Mouse (Mus musculus) lung, adult 2 months (tissue): Measurements from ENCODE around the gene 4930474N05Rik.

ENCODE experiments used
- CTCF ChIP-seq: fragments of 200-500 bp; IDR thresholded peaks from 2 replicates; pipeline ENCODE4 v1.5.1; 2011; ENCODE audit warnings: mild to moderate bottlenecking, low read length, control low read depth; ENCODE audit not compliant: insufficient read depth
- POLR2A ChIP-seq: fragments of 200-500 bp; IDR thresholded peaks from 2 replicates; pipeline ENCODE4 v1.6.1; 2011; ENCODE audit warnings: low read depth, mild to moderate bottlenecking, control low read depth, low read length, borderline replicate concordance; ENCODE audit errors: extremely low read depth

- TF ChIP-seq POLR2A (no peak), CTCF (no peak)
Measured at GRCm38 (mm10) chr14:36098528-36098927, 3.8 kb downstream of the 4930474N05Rik start.
